Mouse (Mus musculus) c-Kit-positive CD71-positive TER-119-positive erythroid progenitor cells, embryonic 14.5 days (primary cell): ENCODE results near the gene Mtif3.

Source experiments
- DNase-seq: peaks from one replicate; pipeline ENCODE4 v3.0.0-alpha.2; 2013; ENCODE audit warnings: low spot score

The Mtif3 gene

DNA sequence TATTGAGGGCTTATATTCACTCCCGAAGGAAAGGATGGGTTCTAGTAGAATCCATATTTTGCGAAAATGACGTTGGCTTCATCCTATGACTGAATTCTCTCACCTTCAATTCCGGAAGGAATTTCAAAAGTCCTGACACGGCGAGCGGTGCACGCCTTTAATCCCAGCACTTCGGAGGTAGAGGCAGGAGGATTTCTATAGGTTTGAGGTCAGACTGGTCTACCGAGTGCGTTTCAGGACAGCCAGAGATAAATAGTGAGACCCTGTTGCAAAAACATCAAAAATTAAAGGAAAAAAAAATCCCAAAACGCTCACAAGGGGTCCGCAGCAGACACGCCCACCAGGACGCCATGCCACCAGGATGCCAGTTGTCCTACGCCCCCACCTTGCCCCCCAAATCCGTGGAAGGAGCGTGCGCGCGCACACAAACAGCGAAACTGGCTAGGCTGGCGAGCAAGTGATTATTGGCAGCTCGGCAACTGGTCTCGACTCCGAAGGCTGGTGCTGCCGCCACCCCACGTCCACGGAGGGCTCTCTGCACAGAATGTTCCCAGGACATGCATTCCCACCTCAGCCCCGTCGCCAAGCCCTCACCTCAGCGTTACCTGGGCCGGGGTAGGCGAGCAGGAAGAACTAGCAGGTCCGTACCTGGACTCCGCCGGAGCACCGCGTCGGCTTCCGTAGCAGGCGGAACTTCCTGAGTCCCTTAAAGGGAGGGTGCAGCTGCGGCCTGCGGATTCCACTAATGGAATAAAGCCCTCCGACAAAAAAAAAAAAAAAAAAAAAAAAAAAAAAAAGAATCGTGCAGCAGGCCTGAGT, at the start of gene Mtif3:
Gene Mtif3, minus strand, starts transcription at position 683 of the 819 bp plus-strand sequence.
- DNase-seq: peak; percentile 81

DNA sequence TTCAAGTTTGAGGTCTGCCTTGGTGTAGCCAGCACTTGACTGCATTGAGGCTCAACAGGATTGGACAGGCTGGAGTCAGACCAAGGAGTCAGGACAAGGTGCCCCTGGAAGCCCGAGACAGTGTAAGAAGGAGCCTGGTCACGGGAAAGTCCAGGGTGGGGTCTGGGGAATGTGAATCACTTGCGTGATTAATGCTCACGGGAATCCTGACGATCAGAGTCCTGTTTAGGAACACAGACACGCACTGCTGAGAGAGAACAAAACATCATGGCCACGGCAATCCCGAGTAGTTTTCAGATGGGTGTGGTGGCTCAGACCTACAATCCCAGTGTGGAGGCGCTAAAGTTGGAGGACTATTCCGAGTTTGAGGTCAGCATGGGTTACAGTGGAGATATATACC, 47.7 kb upstream of the Mtif3 start:
- no peak for DNase-seq

DNA sequence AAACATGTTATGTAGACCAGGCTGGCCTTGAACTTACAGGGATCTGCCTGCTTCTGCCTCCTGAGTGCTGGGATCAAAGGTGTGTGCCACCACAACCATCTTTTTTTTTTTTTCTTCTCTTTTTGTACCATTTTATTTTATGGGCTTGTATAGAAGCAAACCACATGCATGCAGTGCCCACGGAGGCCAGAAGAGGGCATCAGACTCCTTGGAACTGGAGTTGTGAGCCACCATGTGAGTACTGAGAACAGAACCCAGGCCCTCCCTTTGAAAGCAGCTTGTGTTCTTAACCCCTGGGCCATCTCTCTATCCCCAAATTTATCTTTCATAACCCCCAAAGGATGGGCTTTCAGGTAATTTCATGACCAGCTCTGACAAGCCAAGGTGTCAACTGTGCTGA, 39.7 kb upstream of the Mtif3 start:
- no peak for DNase-seq

DNA sequence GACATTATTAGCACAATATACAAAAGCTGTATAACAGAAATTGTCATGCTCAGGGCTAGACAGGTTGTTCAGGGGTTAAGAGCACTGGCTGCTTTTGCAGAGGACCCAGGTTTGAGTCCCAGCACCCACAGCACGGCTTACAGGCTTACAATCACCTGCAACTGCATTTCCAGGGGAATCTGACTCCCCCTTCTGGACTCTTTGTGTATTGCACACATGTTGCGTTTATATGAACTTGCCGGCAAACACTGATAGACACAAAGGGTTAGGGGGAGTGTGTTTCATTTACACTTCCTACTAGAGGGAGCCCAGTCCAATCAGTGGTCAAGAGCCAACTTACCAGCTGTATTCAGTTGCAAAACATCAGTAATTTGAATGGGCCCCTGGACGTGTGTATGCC, 37.7 kb upstream of the Mtif3 start:
- DNase-seq: peak; percentile 12

DNA sequence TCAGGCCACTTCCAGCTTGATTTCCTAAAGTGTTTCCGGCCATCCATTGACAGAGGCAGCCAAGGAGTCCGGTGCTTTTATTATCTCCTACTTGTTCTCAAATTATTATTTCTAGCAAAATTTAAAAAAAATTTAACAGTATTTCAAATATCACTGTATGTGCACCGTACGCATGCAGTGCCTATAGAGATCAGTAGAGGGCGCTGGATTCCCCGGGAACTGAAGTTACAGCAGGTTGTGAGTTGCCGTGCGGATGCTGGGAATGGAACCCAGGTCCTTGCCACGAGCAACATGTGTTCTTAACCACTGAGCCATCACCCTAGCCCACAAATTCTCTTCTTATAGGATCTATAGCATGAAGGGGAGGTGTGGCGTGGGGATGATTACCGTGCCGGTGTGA, 35.2 kb upstream of the Mtif3 start:
- no peak for DNase-seq

DNA sequence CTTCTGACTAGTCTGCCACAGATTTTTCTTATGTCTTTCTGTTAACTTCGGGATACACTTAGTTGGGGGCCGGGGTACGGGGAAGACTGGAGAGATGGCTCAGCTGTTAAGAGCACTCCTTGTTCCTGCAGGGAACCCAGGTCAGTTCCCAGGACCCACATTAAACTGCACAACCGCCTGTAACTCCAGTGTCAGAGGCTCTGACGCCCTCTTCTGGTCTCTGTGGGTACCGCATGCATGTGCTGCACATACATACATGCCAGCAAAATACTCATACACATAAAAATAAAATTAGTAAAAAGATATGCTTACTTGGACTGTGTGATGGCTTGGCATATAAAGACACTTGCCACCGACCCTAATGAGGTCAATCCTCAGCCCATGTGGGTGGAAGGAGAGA, 33.2 kb upstream of the Mtif3 start:
- DNase-seq: no peak

DNA sequence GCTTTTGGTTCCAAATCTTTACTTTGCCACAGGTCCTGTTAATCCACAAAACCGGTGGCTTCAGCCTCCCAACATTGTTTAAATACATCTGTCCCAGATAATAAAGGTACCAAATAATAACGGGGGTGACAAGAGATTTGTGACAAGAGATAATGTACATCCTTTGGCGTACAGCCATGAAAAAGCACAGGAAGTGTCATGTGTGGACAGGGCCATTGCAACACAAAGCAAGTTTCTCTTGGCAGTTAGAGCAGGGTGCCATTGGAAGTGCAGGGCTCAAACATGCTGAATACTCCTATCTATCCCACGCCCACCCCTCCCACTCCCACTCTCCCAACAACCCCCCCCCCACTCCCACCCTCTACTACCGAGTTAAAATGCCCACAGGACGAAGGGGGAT, 31.4 kb upstream of the Mtif3 start:
- no peak for DNase-seq

DNA sequence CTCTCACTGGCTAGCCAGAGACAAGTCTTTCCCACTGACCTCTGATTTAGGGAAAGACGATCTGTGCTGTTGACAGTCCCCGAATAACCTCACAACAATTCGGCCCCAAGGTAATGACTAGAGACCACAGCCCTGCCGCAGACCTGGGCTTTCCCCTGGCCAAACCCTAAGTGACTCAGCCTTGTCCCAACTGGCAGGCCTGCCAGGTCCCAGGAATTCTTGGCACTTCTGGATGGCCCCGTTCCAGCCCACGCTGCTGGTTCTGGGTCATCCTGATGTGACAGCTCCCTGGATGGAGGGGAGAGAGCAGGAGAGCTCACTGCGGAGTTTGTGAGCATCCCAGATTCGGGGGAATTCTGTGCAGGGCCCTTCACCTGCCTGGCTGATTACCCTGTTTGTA, 29.9 kb upstream of the Mtif3 start:
- DNase-seq: no peak

DNA sequence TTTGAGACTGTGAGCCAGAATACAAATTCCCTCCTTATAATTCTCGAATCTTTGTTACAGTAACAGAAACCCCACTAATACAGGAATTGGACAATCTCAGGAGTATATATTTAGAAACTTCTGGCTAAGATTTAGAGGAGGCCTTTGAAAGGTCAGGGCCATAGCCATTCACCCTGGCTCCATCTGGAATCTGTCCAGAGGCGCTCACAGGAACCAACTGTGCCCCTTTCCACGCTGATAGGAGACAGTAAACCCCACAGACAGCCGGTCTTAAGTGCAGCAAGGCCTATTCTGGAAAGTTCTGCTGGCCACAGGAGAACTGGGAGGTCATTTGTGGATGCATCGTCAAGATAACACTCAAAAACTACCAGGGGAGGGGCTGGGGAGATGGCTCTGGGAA, 25.5 kb upstream of the Mtif3 start:
- no peak for DNase-seq

DNA sequence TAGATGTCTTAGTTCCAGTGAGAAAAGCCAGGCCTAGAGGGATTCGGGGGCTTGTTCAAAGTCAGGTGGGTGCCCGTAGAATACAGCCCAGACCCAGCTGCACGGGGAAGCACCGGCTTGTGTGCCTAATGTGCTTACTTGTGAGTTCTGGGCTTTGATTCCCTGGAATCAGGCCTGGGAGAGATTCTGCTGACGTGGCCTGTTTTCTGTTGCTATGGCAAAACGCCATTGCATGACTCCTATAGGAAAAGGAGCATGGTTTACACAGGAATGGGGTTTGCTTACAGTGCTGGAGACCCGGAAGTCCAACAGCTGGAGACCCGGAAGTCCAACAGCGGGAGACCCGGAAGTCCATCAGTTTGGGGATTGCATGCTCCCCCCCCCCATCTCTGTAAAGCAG, 24.0 kb upstream of the Mtif3 start:
- DNase-seq: no peak

DNA sequence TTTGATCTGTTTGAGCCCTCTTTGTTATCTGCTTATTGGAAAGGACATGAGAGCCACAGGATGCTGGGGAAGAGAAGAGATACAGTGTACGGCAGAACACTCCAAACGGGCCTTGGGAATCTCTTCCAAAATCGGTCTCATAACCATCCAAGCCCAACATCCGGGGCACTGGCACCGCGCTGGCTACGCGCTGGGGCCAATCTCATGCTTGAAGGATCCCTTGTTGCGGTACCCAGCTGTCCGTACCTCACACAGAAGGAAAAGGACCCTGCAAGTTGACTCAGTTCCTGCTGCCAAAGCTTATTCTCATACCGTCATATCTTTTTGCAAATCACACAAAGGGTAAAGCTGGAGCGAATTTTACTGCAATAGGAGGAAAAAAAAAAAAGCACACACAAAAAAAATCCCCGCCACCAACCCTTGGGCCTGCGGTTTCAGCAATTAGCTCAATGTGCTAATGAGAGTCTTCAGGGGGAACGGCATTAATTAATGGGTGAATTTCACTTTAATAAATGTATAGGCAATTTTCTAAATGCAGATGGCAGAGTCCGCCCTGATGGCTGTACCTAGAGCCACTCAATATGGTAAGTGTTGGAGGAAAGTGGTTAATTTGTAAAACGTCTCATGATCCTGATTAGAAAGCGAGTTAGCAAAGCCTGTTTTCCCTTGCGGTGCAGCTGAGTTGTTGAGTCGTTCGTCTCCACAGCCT, 22.3 kb upstream of the Mtif3 start:
- no peak for DNase-seq

DNA sequence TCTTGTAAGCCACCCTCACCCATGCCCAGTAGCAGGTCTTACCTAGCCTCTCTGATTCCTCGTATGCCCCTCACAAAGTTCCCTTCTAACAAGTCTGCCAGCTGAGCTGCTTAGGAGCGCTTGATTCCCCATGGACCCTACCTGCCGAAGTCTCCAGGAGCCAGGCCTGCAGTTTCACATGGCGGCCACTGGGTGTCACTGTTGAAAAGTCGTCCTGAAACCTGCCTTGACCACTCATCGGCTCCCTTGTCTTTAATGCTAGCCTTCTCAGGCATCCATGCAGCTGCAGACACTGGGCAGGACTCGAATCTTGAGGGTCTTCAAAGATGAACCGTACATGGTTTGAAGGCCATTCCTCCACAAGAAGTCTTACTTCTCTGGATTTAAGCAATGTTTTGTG, 19.6 kb upstream of the Mtif3 start:
- no peak for DNase-seq

DNA sequence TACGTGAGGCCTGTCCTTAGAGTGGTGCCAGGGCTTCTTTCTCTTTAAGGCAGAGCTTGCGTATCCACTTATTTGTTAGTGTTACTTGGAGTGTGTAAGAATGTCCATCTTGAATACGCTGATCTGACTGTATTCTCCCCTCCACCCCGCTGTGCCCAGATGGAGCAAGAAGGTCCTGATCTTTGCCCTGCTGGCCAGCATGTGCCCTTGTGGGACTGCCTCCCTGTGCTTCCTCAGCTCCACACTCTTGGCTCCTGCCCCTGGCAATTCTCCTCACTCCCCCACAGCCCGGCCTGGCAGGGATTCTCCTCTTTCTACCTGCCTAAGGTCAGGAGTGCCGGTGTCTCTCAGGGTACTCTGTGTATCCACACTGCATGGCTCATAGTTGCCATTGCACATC, 17.8 kb upstream of the Mtif3 start:
- no peak for DNase-seq

DNA sequence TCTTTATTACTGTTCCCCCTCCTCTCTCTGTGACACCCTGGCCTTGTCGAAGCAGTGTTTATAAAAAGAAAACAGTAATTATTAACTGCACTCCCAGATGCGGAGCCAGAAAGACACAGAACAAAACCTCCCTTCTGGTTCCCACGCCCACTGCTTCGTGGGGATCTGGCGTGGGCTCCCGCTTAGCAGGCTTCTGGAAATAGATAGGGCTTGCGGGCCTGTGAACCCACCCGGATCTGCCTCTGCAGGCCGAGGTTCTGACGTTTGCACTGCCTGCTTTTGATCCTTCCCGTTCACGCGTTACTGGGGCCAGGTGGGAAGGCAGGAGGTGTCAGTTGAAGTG, 11.2 kb upstream of the Mtif3 start:
- DNase-seq: no peak

DNA sequence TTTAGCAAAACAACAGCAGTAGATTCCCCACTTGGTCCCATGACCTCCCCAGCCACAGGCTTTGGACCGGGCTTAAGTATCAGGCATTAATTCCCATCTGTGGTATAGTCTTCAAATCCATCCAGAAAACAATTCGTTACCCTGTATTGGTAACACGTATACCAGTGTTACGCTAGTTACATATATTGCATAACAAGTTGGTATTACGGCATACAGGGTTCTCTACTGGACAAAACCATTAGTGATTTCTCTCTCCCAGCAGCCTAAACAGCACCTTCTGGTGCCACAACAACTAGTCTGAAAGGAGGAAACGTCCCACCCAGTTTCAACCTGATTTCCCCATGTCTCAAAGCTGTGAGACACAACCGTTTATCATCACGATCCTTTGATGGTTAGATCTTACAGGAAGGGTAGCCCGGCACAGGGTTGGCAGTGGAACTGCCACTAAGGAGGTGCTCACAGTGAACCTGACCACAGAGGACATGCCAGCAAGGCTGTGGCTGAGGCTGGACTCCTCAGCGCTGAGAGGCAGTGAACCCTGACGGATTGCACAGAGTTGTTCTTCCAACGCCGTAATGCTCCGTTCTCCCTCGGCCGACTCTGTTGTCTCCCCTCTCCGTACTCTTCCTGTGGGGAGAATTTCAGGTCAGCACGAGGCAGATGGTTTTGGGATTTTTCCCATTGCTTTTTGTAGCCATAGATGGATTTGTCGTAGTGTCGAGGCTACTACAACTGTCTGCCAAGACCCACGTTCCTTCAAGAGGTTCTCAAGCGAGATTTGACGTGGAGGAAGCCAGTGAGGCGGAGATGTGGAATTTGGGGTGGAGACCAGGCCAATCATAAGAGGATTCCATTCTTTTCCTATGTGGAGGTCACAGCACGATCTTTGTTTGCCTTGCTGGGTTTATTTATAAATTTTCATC, 10.5 kb upstream of the Mtif3 start:
- DNase-seq: no peak

DNA sequence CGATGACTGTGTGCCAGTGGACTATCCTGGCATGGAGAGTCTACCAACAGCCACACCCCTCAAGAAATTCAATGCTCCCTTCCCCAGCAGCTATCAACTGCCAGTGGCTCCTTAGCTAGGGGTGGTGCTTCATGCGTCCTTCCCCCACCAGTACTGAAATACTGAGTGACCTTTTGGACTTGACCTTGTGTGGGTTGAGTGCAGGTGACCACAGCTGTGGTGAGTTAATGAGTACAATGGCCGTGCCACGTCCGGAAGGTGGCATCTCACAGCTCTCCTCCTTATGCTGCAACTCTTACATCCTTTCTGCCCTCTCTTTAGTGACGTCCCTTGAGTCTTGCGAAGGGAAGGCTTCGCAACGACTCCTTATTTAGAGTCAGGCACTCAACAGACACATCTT, 9.8 kb upstream of the Mtif3 start:
- DNase-seq: no peak

DNA sequence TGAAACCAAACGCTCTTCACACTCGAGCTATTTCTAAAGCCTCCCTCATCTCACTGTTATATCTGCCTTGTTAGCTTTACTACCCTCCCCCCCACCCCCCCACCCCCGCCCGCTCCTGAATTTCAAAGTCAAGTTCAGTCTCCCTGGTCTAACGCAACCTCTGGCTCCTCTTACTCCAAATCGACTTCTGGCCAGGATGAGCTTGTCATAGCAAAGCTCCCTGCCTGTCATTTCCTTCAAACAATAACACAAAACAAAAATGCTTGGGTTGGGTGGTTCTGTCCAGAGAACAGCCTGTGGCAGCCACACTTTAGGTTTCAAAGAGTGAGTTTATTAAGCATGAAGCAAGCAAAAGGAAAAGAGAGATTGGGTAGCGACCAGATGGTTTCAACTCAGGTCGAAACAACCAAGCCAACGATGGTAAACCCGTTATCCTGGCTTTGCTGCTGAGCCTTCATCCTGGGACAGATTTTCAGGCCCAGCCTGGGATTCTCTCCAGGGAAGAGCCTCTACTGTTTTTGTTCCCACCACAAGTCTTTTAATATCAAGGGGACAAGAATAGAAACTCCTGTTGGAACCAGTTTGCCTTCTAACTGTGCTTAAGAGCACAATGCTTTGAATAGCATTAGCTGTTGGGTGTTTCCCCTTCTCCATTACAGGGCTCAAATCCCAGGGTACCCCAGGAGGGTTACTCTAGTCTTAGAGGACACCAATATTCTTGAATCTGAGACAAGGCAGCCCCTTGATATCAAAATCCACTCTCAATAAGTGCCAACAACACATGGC, 8.4 kb upstream of the Mtif3 start:
- no peak for DNase-seq

DNA sequence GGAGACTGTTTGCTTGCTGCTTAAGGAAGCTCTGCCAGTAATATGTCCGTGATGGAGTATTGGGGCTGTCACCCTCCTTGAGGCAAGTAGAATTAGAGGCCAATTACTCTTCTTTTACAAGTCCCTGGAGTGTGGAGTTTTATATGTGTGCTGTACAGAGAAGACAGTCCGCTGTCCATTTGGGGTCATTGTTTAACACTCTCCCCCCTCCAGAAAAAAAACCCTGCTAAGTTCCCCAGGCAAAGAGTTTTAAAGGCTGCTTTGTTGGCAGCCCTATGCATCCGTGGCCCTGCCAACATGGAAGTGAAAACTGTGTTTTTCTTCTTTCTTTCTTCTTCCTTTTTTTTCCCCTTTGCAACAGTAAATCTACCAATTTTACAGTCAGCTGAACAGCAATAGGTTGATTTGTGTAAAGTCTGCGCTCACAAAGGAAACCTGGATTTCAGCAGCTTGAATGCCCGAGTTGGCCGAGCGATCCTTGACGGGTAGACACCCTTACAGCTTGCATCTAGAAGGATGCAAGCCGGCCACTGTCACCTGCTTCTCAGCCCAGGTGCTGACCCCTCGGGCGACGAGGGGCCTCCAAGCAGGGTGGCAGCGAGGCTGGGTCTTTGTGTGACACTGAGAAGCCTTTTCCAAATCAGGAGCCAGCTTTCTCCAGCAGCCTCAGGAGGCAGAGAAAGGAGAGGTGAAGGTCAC, 5.2 kb upstream of the Mtif3 start:
- DNase-seq: no peak

DNA sequence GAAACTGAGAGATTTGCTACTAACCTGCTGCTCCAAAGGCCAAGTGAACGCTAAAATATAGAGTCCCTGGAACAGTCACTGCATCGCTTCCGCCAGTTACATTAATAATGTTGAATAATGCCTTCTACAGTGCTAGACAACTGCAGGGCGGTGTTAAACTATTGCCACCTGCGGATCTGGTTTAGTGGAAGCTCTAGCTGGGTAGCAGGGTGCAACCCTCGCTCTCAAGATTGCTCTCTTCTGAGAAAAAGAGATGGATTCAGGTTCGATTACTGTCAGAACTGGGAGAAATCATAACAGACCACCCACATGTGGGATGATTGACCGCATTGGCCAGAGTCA, 308 bp upstream of the Mtif3 start:
- DNase-seq: no peak

DNA sequence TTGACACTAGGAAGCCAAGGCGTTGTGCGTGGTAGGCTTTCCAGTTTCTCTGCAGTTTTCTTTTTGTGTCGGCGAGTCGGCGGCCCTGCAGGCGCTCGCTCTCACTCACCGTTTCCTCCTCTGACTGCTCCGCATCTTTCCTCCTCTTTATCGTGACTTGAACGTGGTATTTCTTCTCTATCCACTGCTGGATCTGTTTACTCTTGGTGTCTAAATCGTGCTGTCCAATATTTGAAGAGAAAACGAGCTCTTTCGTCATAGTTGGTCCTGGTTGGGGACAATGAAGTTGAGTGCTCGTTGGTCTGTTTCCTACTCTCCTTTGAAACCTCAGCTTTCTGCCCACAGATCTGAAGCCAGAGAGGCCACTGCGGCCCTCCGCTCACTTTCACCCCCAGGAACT, 6.9 kb downstream of the Mtif3 start:
- DNase-seq: no peak

DNA sequence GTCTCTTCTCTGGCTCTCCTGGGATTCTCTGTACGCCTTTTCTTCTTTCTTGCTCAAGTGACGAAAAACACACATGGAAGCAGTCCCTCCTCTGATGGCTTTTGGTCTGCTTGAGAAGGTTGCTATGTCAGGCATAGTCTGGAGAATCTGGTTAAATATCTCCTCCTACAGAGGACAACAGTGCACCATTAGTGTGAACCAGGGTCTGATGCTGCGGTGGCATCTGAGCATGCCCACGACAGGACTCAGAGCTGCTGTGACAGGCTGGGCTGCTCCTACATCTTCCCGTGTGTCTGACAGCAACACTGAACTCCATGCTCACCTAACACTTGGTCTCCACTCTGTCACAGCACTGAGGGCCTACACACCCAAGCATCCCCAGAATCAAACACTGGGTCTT, 7.9 kb downstream of the Mtif3 start:
- no peak for DNase-seq

DNA sequence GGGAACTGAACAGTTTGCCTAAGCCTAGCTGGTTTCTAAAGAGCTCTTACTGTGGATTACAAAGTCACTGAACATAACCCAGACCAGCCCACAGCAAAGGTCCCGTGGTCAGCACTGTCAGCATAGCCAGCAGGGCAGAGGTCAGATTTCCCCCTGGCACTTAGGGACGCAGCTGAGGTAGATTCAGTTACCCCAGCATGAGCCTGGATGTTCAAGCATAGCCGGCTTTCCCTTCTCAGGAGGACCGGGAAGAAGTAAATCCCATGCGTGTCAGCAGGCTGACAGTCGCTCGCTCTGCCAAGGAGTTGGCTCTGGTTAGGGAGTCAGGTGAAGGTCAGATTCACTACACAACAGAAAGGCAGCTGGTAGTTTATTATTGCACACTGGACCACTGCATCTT, 9.0 kb downstream of the Mtif3 start:
- no peak for DNase-seq
